Mouse (Mus musculus) lung, adult 18-20 months (tissue): ENCODE results near the gene Dnm2.
A peak's percentile ranks its signal among the peaks of the same experiment; 100 is the strongest.

Experiments used
- DNase-seq, 2 experiments: peaks; one replicate each; pipeline ENCODE4 v3.0.0; 2022; ENCODE audit warnings: mixed read lengths in 2 of 2

Gene Dnm2

GRCm38 (mm10) chr9:21430724-21431123, 6.0 kb downstream of the Dnm2 start:
- no peak for DNase-seq

GRCm38 (mm10) chr9:21432066-21432465, 7.4 kb downstream of the Dnm2 start:
- no peak for DNase-seq

- peak; percentile 69 to 78 for DNase-seq
Observed at GRCm38 (mm10) chr9:21433766-21434165, 9.1 kb downstream of the Dnm2 start.

GRCm38 (mm10) chr9:21434410-21434809, 9.7 kb downstream of the Dnm2 start:
- DNase-seq, result no peak

- DNase-seq, result peak; percentile 43 to 60
Observed at GRCm38 (mm10) chr9:21435777-21436635, 11.3 kb downstream of the Dnm2 start.

- DNase-seq, result no peak
Observed at GRCm38 (mm10) chr9:21437577-21437976, 12.9 kb downstream of the Dnm2 start.

GRCm38 (mm10) chr9:21438219-21438618, 13.5 kb downstream of the Dnm2 start:
- DNase-seq, result peak in 1 of 2 experiments; percentile 62

GRCm38 (mm10) chr9:21439456-21439855, 14.7 kb downstream of the Dnm2 start:
- DNase-seq, result no peak

GRCm38 (mm10) chr9:21439914-21440313, 15.2 kb downstream of the Dnm2 start:
- DNase-seq, result no peak

- no peak for DNase-seq
Observed at GRCm38 (mm10) chr9:21440387-21440786, 15.7 kb downstream of the Dnm2 start.

- DNase-seq, result no peak
Observed at GRCm38 (mm10) chr9:21443853-21444252, 19.1 kb downstream of the Dnm2 start.

GRCm38 (mm10) chr9:21444574-21444973, 19.9 kb downstream of the Dnm2 start:
- DNase-seq, result no peak

- DNase-seq, result no peak
Observed at GRCm38 (mm10) chr9:21445081-21445744, 20.5 kb downstream of the Dnm2 start.

GRCm38 (mm10) chr9:21447778-21448177, 23.1 kb downstream of the Dnm2 start:
- no peak for DNase-seq

- DNase-seq, result no peak
Observed at GRCm38 (mm10) chr9:21449710-21450109, 25.0 kb downstream of the Dnm2 start.

GRCm38 (mm10) chr9:21450270-21450669, 25.6 kb downstream of the Dnm2 start:
- peak; percentile 26 to 61 for DNase-seq

GRCm38 (mm10) chr9:21451391-21451790, 26.7 kb downstream of the Dnm2 start:
- DNase-seq, result peak; percentile 74 to 82

GRCm38 (mm10) chr9:21451870-21452269, 27.2 kb downstream of the Dnm2 start:
- peak; percentile 30 to 42 for DNase-seq

- no peak for DNase-seq
Observed at GRCm38 (mm10) chr9:21453003-21453402, 28.3 kb downstream of the Dnm2 start.

- DNase-seq, result no peak
Observed at GRCm38 (mm10) chr9:21453459-21453858, 28.8 kb downstream of the Dnm2 start.

- DNase-seq, result no peak
Observed at GRCm38 (mm10) chr9:21454556-21454955, 29.8 kb downstream of the Dnm2 start.

- no peak for DNase-seq
Observed at GRCm38 (mm10) chr9:21455103-21455770, 30.5 kb downstream of the Dnm2 start.

GRCm38 (mm10) chr9:21456246-21456929, 31.7 kb downstream of the Dnm2 start:
- no peak for DNase-seq
